Mouse (Mus musculus): Measurements from ENCODE around the gene Hus1b. TPM values are rescaled to one million over a fixed set of nuclear protein-coding genes. Genes with fewer than 3 reads are reported as not detected.

Gene Hus1b
- 0.14 TPM in 1 of 2 replicates, not detected in the other for polyA plus RNA-seq (2016; fragmentation: Nextera tagmentation; extraction: Ambion mirVana)

DNA sequence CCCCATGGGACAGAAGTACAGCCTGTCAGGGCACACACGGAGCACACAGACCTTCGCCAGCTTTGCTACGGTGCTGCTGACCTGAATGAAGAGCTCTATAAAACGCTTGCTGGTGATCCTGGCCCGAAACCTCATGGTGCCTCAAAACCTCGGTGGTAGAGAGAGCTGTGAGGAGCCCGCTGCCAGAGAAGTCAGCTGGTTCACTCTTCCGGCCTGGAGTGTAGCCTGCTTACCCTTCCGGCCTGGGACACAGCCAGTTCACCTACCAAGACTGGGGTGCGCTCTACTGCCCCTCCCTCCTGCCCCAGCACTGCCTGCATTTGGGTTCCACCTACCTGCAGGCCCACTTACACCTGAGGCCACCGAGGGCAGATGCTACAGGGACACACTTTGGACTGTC lies at the start of gene Hus1b:
Hus1b (minus strand) TSS at position 220 of the 400 bp plus-strand sequence.
- ATAC-seq (ENCODE audit: insufficient number of reproducible peaks, insufficient read depth, low FRiP score, low TSS enrichment) = no peak
- WGBS = 92% methylated on average over 11 of the region's 11 CpGs
- H3K4me1 ChIP-seq = no peaks in the 10 kb centered on the region
- H3K4me3 ChIP-seq = no peak within 1 kb of the TSS
- no peaks in the 10 kb centered on the region for H3K9me3 ChIP-seq
- 0 out of 2 replicates have a peak, but pooled peaks cover 5% of the 10 kb centered on the region for H3K36me3 ChIP-seq
- no peak within 1 kb of the TSS for H3K9ac ChIP-seq
- no peaks in the 10 kb centered on the region for H3K27me3 ChIP-seq
- H3K27ac ChIP-seq = no peak within 1 kb of the TSS
- H3K4me2 ChIP-seq (replicated peaks) = no peak within 1 kb of the TSS

DNA sequence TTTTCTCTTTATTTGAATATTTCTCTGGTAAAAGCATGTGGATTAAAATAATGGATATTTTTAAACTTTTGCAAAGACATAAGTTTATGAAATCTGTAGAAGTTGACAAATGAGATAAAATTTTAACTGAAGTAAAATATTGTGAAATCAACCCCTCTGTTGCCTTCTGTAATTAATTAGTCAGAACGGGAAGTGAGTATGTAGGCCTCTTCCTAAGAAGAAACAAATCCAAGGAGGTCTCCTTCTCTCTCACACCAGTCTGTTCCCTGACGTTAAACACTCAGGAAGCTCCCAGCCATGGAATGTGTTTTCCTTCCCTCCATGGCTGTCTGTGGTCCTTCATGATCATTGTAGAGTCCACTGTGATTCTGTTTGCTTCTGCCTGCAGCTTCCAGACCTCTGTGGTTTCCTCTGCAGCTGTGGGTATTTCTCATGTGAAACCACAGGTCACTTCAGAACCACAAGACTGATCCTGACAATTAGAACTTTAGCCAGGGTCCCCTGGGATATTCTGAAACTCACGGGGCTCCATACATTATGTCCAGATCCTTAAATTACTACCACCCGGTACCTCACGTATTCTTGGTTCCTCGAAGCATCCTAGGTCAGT lies 46.8 kb upstream of the Hus1b start:
- ATAC-seq (ENCODE audit: insufficient number of reproducible peaks, insufficient read depth, low FRiP score, low TSS enrichment) = no peak
- H3K9me3 ChIP-seq = no peaks in the 10 kb centered on the region
- H3K9ac ChIP-seq = no peak overlapping the region
- H3K27ac ChIP-seq = no peak overlapping the region
- H3K27me3 ChIP-seq = 0 out of 2 replicates have a peak, but pooled peaks cover 7% of the 10 kb centered on the region
- 55% methylated on average over 6 of the region's 6 CpGs for WGBS
- H3K4me1 ChIP-seq = 0 out of 2 replicates have a peak, but pooled peaks cover 4% of the 10 kb centered on the region
- H3K4me2 ChIP-seq (replicated peaks) = no peak overlapping the region
- no peak overlapping the region for H3K4me3 ChIP-seq
- no peaks in the 10 kb centered on the region for H3K36me3 ChIP-seq

DNA sequence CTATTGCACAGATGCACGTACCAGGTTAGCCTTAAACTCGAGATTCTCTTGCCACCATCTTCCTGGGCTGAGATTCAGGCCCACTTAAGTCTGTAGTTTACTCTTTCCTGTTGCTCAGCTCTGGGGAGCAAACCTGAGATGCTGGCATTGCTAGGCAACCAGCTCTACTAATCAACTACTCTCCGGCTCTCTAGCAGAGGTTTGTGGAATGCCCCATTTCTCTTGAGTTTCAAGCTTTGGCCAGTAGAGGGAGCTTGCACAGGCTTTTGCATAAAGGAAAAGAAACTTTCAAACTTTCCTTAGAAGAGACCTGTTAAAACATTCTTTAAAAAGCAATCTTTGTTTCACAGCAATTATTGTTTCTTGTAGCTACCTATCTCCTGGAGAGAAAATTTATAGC lies 46.3 kb upstream of the Hus1b start:
- H3K4me2 ChIP-seq (replicated peaks) = no peak overlapping the region
- H3K4me1 ChIP-seq = 0 out of 2 replicates have a peak, but pooled peaks cover 4% of the 10 kb centered on the region
- H3K4me3 ChIP-seq = no peak overlapping the region
- 0 out of 2 replicates have a peak, but pooled peaks cover 7% of the 10 kb centered on the region for H3K27me3 ChIP-seq
- no peak for ATAC-seq (ENCODE audit: insufficient number of reproducible peaks, insufficient read depth, low FRiP score, low TSS enrichment)
- H3K9me3 ChIP-seq = no peaks in the 10 kb centered on the region
- 37% methylated on average over 3 of the region's 3 CpGs for WGBS
- no peak overlapping the region for H3K27ac ChIP-seq
- H3K36me3 ChIP-seq = no peaks in the 10 kb centered on the region
- H3K9ac ChIP-seq = no peak overlapping the region

DNA sequence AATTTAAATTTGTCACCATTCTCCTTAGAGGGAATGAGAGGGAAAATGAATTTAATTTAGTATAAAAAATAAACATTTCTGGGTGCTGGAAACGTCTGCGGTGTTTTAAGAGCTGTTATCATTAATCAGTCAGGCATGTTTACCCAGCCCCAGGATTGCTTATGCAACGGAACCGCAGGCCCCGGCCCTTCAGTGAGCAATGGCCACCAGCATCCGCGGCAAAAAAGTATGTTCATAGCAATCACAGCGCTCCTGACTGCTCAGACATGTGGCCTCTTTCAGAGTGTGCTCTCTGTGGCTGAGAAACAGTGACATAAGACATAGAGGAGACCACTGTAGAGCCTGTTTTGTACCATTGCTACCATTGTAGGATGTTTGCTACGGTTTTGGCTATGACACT lies 42.7 kb upstream of the Hus1b start:
- Histone ChIP-seq H3K4me1 (peaks cover 11% of the 10 kb centered on the region), H3K36me3 (no peaks in the 10 kb centered on the region), H3K9me3 (no peaks in the 10 kb centered on the region), H3K9ac (no peak overlapping the region), H3K4me2 (replicated peaks) (no peak overlapping the region), H3K27me3 (0 out of 2 replicates have a peak, but pooled peaks cover 10% of the 10 kb centered on the region), H3K27ac (no peak overlapping the region), H3K4me3 (no peak overlapping the region)
- ATAC-seq (ENCODE audit: insufficient number of reproducible peaks, insufficient read depth, low FRiP score, low TSS enrichment) = no peak
- 64% methylated on average over 9 of the region's 9 CpGs for WGBS

DNA sequence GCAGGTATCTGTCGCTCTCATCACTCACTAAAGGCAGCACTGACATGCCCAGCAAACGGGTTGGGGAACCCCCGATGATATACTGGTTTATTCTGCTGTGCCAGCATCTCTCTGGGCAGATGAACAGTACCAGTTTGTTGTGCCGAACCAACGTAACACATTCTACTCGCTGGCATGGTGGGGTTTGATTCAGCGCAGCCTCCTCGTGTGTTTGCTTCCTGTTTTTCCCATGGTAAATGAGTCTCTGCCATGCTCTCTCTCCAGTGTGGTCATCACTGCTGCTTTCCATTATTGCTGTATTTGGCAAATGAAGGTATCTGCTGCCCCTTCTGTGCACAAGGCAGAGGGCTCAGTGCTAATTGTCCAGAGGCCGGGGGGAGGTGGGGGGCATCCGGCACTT lies 42.2 kb upstream of the Hus1b start:
- 78% methylated on average over 10 of the region's 10 CpGs for WGBS
- H3K36me3 ChIP-seq = no peaks in the 10 kb centered on the region
- ATAC-seq (ENCODE audit: insufficient number of reproducible peaks, insufficient read depth, low FRiP score, low TSS enrichment) = no peak
- no peak overlapping the region for H3K27ac ChIP-seq
- H3K27me3 ChIP-seq = 0 out of 2 replicates have a peak, but pooled peaks cover 10% of the 10 kb centered on the region
- H3K9ac ChIP-seq = no peak overlapping the region
- H3K4me2 ChIP-seq (replicated peaks) = no peak overlapping the region
- peaks cover 11% of the 10 kb centered on the region for H3K4me1 ChIP-seq
- no peak overlapping the region for H3K4me3 ChIP-seq
- no peaks in the 10 kb centered on the region for H3K9me3 ChIP-seq

DNA sequence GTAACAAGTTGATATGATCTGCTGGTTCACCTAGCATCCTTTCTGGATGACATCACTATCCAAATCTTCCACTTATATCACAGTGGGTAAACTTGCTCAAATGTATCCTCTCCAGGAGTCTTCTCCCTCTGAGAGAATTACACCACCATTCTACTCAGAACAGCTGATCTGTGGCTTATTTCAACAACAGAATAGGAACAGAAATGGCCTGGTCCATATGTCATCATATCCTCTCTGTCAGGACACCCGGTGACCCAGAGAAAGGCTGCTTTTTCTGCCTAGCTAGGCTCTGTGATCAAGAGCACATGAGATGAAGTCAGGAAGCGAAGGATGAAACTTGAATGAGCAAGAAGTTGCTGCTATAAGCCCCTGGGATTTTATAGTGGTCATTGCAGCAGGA lies 40.1 kb upstream of the Hus1b start:
- ATAC-seq (ENCODE audit: insufficient number of reproducible peaks, insufficient read depth, low FRiP score, low TSS enrichment) = no peak
- H3K27me3 ChIP-seq = 0 out of 2 replicates have a peak, but pooled peaks cover 6% of the 10 kb centered on the region
- no peak overlapping the region for H3K9ac ChIP-seq
- H3K9me3 ChIP-seq = no peaks in the 10 kb centered on the region
- H3K4me1 ChIP-seq = peaks cover 7% of the 10 kb centered on the region
- no peaks in the 10 kb centered on the region for H3K36me3 ChIP-seq
- no peak overlapping the region for H3K4me3 ChIP-seq
- WGBS = 89% methylated on average over 2 of the region's 2 CpGs
- H3K4me2 ChIP-seq (replicated peaks) = no peak overlapping the region
- no peak overlapping the region for H3K27ac ChIP-seq

DNA sequence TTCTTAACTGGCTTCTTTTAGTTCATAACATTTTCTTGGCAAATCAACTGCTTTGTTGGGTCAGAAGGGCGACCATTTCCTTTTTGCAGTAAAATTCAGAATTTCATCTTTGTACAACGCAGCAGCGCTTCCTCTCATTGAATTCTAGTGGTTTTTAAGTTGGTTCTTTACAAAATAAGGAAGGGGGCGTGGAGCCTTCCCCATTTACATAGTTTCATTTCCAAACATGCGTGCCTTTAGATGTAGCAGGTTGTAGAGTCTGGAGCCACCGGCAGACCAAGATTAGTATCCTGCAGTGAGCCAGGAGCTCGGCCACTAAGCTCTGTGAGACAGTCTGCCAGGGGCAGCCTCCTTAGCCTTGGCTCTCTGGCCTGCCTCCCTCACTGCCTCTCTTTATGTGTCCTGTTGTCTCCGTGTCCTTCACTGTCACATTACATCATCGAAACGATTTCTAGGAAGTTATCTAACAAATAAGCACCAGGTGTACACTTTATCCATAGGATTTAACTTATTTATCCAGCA lies 39.4 kb upstream of the Hus1b start:
- Histone ChIP-seq H3K27ac (no peak overlapping the region), H3K4me3 (no peak overlapping the region), H3K4me2 (replicated peaks) (no peak overlapping the region), H3K9me3 (no peaks in the 10 kb centered on the region), H3K27me3 (0 out of 2 replicates have a peak, but pooled peaks cover 5% of the 10 kb centered on the region), H3K36me3 (no peaks in the 10 kb centered on the region), H3K9ac (no peak overlapping the region), H3K4me1 (peaks cover 7% of the 10 kb centered on the region)
- WGBS = 76% methylated on average over 10 of the region's 10 CpGs
- no peak for ATAC-seq (ENCODE audit: insufficient number of reproducible peaks, insufficient read depth, low FRiP score, low TSS enrichment)

DNA sequence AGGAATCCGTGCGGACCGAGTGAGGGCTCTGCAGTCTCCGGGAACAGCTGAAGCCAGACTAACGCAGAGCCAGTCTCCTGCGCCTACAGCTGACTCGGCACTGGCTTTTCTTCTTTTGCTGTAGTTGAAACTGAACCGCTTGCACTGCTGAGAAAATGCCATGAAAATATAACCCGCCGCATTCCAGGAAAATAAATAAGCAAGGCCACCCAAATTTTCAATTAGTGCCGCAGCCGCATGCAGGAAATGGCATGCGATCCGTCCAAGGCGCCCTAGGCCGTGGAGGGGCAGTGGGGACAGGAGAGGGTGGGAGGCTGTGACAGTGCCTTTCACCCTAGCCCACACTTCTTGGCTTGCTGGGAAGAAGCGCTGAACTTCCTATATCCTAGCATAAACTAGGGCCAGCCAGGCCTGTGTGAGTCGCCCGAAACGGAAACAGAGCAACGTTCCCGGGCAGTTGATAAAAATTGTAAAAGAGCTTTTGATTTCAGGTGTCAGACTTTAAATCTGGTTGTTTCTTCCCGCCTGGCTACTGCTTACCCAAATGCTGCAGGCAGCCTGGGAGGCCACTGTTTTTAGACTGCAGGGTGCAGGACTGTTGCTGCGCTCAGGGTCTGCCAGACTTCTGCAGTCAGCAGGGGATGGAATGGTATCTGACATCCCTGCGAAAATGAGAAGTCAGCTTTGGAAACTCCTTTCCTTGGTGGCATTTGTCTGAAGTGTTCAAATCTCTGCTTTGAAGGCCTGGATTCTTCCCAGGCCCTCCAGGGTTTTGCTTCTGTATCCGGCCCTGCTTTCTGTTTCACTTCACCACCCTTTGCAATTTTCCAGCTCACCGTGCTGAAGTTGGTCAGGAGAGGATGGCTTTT lies 38.3 kb upstream of the Hus1b start:
- peak overlapping the region; percentile 49 for H3K4me2 ChIP-seq (replicated peaks)
- peak overlapping the region; percentile 27 for H3K4me3 ChIP-seq
- peak overlapping the region; percentile 42 for H3K9ac ChIP-seq
- H3K36me3 ChIP-seq = no peaks in the 10 kb centered on the region
- no peak for ATAC-seq (ENCODE audit: insufficient number of reproducible peaks, insufficient read depth, low FRiP score, low TSS enrichment)
- WGBS = 9% methylated on average over 27 of the region's 27 CpGs
- no peaks in the 10 kb centered on the region for H3K9me3 ChIP-seq
- peak overlapping the region; percentile 59 for H3K27ac ChIP-seq
- peaks cover 7% of the 10 kb centered on the region for H3K4me1 ChIP-seq
- 0 out of 2 replicates have a peak, but pooled peaks cover 2% of the 10 kb centered on the region for H3K27me3 ChIP-seq

DNA sequence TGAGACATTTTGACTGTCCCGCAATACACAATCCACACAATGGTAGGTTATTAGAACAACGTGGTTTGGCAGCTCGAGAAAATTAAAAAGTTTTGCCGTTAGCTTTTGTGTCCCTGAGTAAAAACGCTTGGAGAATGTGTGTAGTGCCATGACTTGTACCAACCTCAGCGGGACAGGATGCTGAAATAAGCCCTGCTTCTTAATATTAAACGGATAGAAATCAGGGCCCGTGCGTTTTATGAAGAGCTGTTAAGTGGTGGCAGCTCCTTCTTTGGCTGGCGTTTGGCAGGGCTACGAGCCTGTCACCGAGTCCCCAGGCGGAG lies 37.7 kb upstream of the Hus1b start:
- WGBS = 17% methylated on average over 13 of the region's 13 CpGs

DNA sequence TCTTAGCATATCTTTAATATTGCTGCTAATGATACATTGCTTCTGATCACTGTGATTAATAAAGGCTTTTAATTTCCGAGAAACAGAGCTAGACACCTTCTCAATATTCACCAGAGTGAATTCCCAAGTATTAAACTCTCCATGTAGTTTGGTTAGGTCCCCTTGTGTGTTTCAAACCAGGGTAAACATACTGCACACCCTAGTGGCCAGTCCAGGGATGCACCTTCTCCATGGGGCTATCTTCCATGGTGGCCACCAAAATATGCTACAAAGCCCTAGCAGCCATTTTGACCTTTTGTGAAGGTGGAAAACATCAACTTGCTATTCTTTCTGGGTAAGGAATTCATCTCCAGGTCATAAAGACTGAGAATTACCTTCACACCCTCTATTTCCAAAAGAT lies 34.1 kb upstream of the Hus1b start:
- Histone ChIP-seq H3K36me3 (no peaks in the 10 kb centered on the region), H3K9ac (no peak overlapping the region), H3K27ac (no peak overlapping the region), H3K4me2 (replicated peaks) (no peak overlapping the region), H3K9me3 (no peaks in the 10 kb centered on the region), H3K4me1 (peaks cover 7% of the 10 kb centered on the region), H3K4me3 (no peak overlapping the region), H3K27me3 (0 out of 2 replicates have a peak, but pooled peaks cover 2% of the 10 kb centered on the region)
- no peak for ATAC-seq (ENCODE audit: insufficient number of reproducible peaks, insufficient read depth, low FRiP score, low TSS enrichment)
- WGBS = 63% methylated on average over 1 of the region's 1 CpGs

More for the DNA sequence above, 37.7 kb upstream of the Hus1b start:
- H3K27ac ChIP-seq = peak overlapping the region; percentile 59
- peak overlapping the region; percentile 49 for H3K4me2 ChIP-seq (replicated peaks)
- 0 out of 2 replicates have a peak, but pooled peaks cover 2% of the 10 kb centered on the region for H3K27me3 ChIP-seq
- ATAC-seq (ENCODE audit: insufficient number of reproducible peaks, insufficient read depth, low FRiP score, low TSS enrichment) = no peak
- no peaks in the 10 kb centered on the region for H3K36me3 ChIP-seq
- no peaks in the 10 kb centered on the region for H3K9me3 ChIP-seq
- H3K9ac ChIP-seq = peak overlapping the region; percentile 42
- H3K4me1 ChIP-seq = peaks cover 7% of the 10 kb centered on the region
- peak overlapping the region; percentile 27 for H3K4me3 ChIP-seq

DNA sequence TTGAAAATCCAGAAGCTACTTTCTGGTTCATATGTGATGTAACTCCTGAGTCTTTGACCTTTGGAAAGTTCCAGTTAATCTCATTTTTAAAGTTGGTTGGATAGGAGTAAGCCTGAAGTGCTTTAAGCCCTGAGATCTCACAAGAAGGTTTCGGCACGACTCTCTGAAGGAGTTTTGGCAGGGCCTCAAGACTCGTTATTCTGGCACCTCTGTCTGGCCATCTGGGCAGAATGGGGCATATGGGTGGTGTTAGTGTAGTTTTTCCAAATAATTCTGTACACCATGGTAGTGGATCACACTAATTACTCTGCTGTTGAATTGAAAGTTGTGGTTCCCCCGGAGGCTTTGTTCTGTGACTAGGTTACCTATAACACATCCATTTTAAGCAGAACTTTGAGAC lies 30.7 kb upstream of the Hus1b start:
- H3K9ac ChIP-seq = no peak overlapping the region
- H3K4me3 ChIP-seq = no peak overlapping the region
- no peak overlapping the region for H3K4me2 ChIP-seq (replicated peaks)
- H3K27me3 ChIP-seq = no peaks in the 10 kb centered on the region
- H3K4me1 ChIP-seq = no peaks in the 10 kb centered on the region
- ATAC-seq (ENCODE audit: insufficient number of reproducible peaks, insufficient read depth, low FRiP score, low TSS enrichment) = no peak
- no peaks in the 10 kb centered on the region for H3K9me3 ChIP-seq
- no peaks in the 10 kb centered on the region for H3K36me3 ChIP-seq
- WGBS = 73% methylated on average over 4 of the region's 4 CpGs
- no peak overlapping the region for H3K27ac ChIP-seq

Data from embryonic facial prominence, embryonic 12.5 days (tissue).